Mouse (Mus musculus) thymus, adult 2 months (tissue): ENCODE results near the gene Sult1d1. TPM values are rescaled to one million over a fixed set of nuclear protein-coding genes. Genes with fewer than 3 reads are reported as not detected.
"Not testable (repeated sequence)": the region's sequence is repeated elsewhere in the genome, so short reads cannot be mapped to it uniquely, and the experiment has no call there.

ENCODE experiments used
- DNase-seq: peaks from one replicate; pipeline ENCODE4 v3.0.0; 2021
- H3K27ac ChIP-seq: fragments of 200-500 bp; 2 replicates; pipeline ENCODE4 v1.5.1; 2012; ENCODE audit warnings: low read length, control low read depth; ENCODE audit not compliant: control insufficient read depth, insufficient read depth
- H3K27me3 ChIP-seq: fragments of 200-500 bp; 2 replicates; pipeline ENCODE4 v1.6.1; 2012; ENCODE audit warnings: mild to moderate bottlenecking, low read length, moderate library complexity, mixed read lengths; ENCODE audit not compliant: control insufficient read depth, insufficient read depth
- H3K36me3 ChIP-seq: fragments of 200-500 bp; 2 replicates; pipeline ENCODE4 v1.6.1; 2012; ENCODE audit warnings: mild to moderate bottlenecking, low read length, moderate library complexity; ENCODE audit not compliant: control insufficient read depth, insufficient read depth
- H3K4me1 ChIP-seq: fragments of 200-500 bp; replicated peaks from 2 replicates; pipeline ENCODE4 v1.6.1; 2012; ENCODE audit warnings: low read length; ENCODE audit not compliant: control insufficient read depth, insufficient read depth
- H3K4me3 ChIP-seq: fragments of 200-500 bp; 2 replicates; pipeline ENCODE4 v1.5.1; 2012; ENCODE audit warnings: mild to moderate bottlenecking, low read length, control low read depth, moderate library complexity; ENCODE audit not compliant: control insufficient read depth, insufficient read depth
- CTCF ChIP-seq: fragments of 200-500 bp; IDR thresholded peaks from 2 replicates; pipeline ENCODE4 v1.5.1; 2012; ENCODE audit warnings: mild to moderate bottlenecking, control low read depth, low read length, moderate library complexity, borderline replicate concordance; ENCODE audit not compliant: control insufficient read depth, poor library complexity, insufficient read depth; ENCODE audit errors: extremely low read depth
- POLR2A ChIP-seq: fragments of 200-500 bp; IDR thresholded peaks from 2 replicates; pipeline ENCODE4 v1.6.1; 2012; ENCODE audit warnings: mild to moderate bottlenecking, low read length, control low read depth, moderate library complexity; ENCODE audit not compliant: control insufficient read depth, poor library complexity, insufficient read depth; ENCODE audit errors: extremely low read depth
- WGBS: fragments of 180-500 bp; shearing (Covaris S2); methylation state at CpG from one replicate; pipeline ENCODE4 v1.1.7; 2018; 5-methylcytosine and 5-hydroxymethylcytosine counted together
- polyA plus RNA-seq: library from polyadenylated mRNA; depleted of rRNA; stranded (reverse); fragments of >200 nt; gene quantifications from 2 replicates; pipeline ENCODE4 v1.2.3, GENCODE M21; 2012

The Sult1d1 gene
- polyA plus RNA-seq, 1 experiment, result 0.04 TPM

DNA sequence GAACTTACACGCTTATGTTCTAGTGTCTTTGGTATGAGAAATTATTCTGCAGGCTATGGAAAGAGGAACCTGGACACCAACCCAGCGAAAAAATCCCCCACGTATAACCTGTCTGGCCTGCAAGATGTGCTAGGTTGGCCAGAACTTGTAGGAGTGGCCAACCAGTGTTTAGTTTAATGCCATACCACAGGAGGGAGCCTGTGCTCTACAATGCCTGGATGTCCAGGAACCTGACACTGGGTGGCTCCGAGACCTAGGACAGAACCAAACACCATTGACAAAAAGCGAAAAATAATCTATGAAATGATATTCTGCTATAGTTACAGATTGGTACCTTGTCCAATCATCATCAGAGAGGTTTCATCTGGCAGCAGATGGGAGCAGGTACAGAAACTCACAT, 8.7 kb downstream of the Sult1d1 start:
- Histone ChIP-seq H3K4me1 (no peaks in the 10 kb centered on the region), H3K36me3 (no peaks in the 10 kb centered on the region), H3K4me3 (no peak overlapping the region), H3K27ac (no peak overlapping the region), H3K27me3 (no peaks in the 10 kb centered on the region)
- TF ChIP-seq CTCF (no peak), POLR2A (no peak)
- 69% methylated on average over 5 of the region's 5 CpGs for WGBS
- DNase-seq, result no peak

GRCm38 (mm10) chr5:87550935-87551334, 17.9 kb downstream of the Sult1d1 start:
- no peaks in the 10 kb centered on the region for H3K4me1 ChIP-seq
- H3K36me3 ChIP-seq, result no peaks in the 10 kb centered on the region
- no peak for TF ChIP-seq CTCF
- TF ChIP-seq POLR2A, result no peak
- H3K4me3 ChIP-seq, result no peak overlapping the region
- 53% methylated on average over 1 of the region's 1 CpGs for WGBS
- H3K27me3 ChIP-seq, result no peaks in the 10 kb centered on the region
- DNase-seq, result no peak
- no peak overlapping the region for H3K27ac ChIP-seq

GRCm38 (mm10) chr5:87538111-87538510, 30.7 kb downstream of the Sult1d1 start, which contains the start of gene Sult1b1:
Sult1b1 (minus strand) TSS chr5:87538195.
- Histone ChIP-seq H3K4me1 (no peaks in the 10 kb centered on the region), H3K27ac (no peak within 1 kb of the TSS), H3K36me3 (no peaks in the 10 kb centered on the region), H3K4me3 (no peak within 1 kb of the TSS), H3K27me3 (no peaks in the 10 kb centered on the region)
- DNase-seq, result no peak
- 92% methylated on average over 2 of the region's 2 CpGs for WGBS
- TF ChIP-seq POLR2A (no peak), CTCF (no peak)

DNA sequence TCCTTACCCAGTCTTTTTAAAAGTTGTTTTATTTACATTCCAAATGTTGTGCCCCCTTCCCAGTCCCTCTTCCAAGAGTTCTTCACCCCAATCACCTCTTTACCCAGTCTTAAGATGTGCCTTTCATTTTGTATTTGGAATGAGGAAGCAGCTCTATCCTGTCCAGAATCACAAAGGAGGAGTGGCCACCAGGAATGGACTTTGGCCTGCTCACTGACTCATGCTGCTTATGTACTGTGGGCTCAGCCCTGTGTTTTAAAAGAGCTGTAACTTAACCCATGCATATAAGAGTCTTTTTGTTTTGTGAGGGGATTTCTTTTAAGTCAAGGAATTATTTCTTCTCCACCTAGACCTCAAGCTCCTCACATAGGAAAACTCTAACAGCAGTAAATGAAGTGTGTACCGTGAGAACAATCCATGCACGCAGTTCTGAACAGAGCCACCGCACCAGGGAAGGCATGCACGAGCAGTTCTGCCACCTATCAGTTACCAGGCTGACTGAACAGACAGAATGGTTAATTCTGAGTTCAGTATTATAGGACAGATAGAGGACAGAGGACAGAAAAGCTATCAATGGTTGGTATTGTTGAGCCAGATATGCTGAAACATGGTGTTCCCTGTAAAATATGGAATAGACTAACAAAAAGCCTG, 32.7 kb downstream of the Sult1d1 start:
- Histone ChIP-seq H3K4me3 (no peak overlapping the region), H3K27ac (no peak overlapping the region), H3K4me1 (no peaks in the 10 kb centered on the region), H3K27me3 (no peaks in the 10 kb centered on the region), H3K36me3 (no peaks in the 10 kb centered on the region)
- TF ChIP-seq CTCF, result no peak
- no peak for TF ChIP-seq POLR2A
- 92% methylated on average over 4 of the region's 4 CpGs for WGBS
- DNase-seq, result no peak

GRCm38 (mm10) chr5:87532288-87532687, 36.5 kb downstream of the Sult1d1 start:
- WGBS, result 78% methylated on average over 2 of the region's 2 CpGs
- no peaks in the 10 kb centered on the region for H3K4me1 ChIP-seq
- no peak for TF ChIP-seq CTCF
- no peak for TF ChIP-seq POLR2A
- H3K36me3 ChIP-seq, result no peaks in the 10 kb centered on the region
- no peak for DNase-seq
- H3K27me3 ChIP-seq, result no peaks in the 10 kb centered on the region
- H3K4me3 ChIP-seq, result no peak overlapping the region
- no peak overlapping the region for H3K27ac ChIP-seq

DNA sequence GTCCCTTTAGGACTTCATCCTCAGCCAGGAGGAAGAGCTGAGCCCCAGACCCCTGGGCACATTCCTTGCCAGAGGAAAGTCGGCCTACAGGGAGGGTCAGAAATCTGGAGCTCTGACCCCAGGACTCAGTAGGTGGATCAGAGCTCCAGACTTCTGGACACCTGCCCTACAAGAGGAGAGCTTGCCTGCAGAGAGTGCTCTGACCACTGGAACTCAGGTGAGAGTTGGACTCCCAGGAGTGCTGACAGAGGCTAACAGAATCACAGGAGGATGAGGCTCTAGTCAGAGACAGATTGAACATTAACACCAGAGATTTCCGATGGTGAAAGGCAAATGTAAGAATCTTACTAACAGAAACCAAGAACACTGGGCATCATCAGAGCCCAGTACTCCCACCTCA, 45.3 kb downstream of the Sult1d1 start:
- H3K36me3 ChIP-seq, H3K27me3 ChIP-seq, DNase-seq, H3K27ac ChIP-seq, H3K4me3 ChIP-seq, H3K4me1 ChIP-seq: not testable (repeated sequence)
- 90% methylated on average over 2 of the region's 2 CpGs for WGBS
